Mouse (Mus musculus): ENCODE measurements around the gene Lrrc52.

The Lrrc52 gene

GRCm38 (mm10) chr1:167466765-167467426, at the start of gene Lrrc52:
Lrrc52 (minus strand) TSS chr1:167466780.
- DNase-seq (ENCODE audit: low read depth, low spot score) = no peak

GRCm38 (mm10) chr1:167511621-167512020, 45.0 kb upstream of the Lrrc52 start:
- DNase-seq (ENCODE audit: low read depth, low spot score) = no peak

- no peak for DNase-seq (ENCODE audit: low read depth, low spot score)
Observed at GRCm38 (mm10) chr1:167506048-167506447, 39.5 kb upstream of the Lrrc52 start.

- no peak for DNase-seq (ENCODE audit: low read depth, low spot score)
Observed at GRCm38 (mm10) chr1:167505427-167505826, 38.8 kb upstream of the Lrrc52 start.

- DNase-seq (ENCODE audit: low read depth, low spot score) = no peak
Observed at GRCm38 (mm10) chr1:167499097-167499850, 32.7 kb upstream of the Lrrc52 start.

- no peak for DNase-seq (ENCODE audit: low read depth, low spot score)
Observed at GRCm38 (mm10) chr1:167497991-167498390, 31.4 kb upstream of the Lrrc52 start.

- DNase-seq (ENCODE audit: low read depth, low spot score) = no peak
Observed at GRCm38 (mm10) chr1:167497560-167497959, 31.0 kb upstream of the Lrrc52 start.

GRCm38 (mm10) chr1:167491501-167491900, 24.9 kb upstream of the Lrrc52 start:
- DNase-seq (ENCODE audit: low read depth, low spot score) = no peak

- DNase-seq (ENCODE audit: low read depth, low spot score) = no peak
Observed at GRCm38 (mm10) chr1:167487933-167488332, 21.4 kb upstream of the Lrrc52 start.

- no peak for DNase-seq (ENCODE audit: low read depth, low spot score)
Observed at GRCm38 (mm10) chr1:167486959-167487680, 20.5 kb upstream of the Lrrc52 start.

GRCm38 (mm10) chr1:167482863-167483262, 16.3 kb upstream of the Lrrc52 start:
- no peak for DNase-seq (ENCODE audit: low read depth, low spot score)

- DNase-seq (ENCODE audit: low read depth, low spot score) = no peak
Observed at GRCm38 (mm10) chr1:167473585-167473984, 7.0 kb upstream of the Lrrc52 start.

GRCm38 (mm10) chr1:167467916-167468315, 1.3 kb upstream of the Lrrc52 start:
- DNase-seq (ENCODE audit: low read depth, low spot score) = no peak

- DNase-seq (ENCODE audit: low read depth, low spot score) = no peak
Observed at GRCm38 (mm10) chr1:167457311-167457710, 9.3 kb downstream of the Lrrc52 start.

- no peak for DNase-seq (ENCODE audit: low read depth, low spot score)
Observed at GRCm38 (mm10) chr1:167453048-167453447, 13.5 kb downstream of the Lrrc52 start.

- no peak for DNase-seq (ENCODE audit: low read depth, low spot score)
Observed at GRCm38 (mm10) chr1:167452456-167452855, 14.1 kb downstream of the Lrrc52 start.

- DNase-seq (ENCODE audit: low read depth, low spot score) = no peak
Observed at GRCm38 (mm10) chr1:167448598-167448997, 18.0 kb downstream of the Lrrc52 start.

- DNase-seq (ENCODE audit: low read depth, low spot score) = no peak
Observed at GRCm38 (mm10) chr1:167448088-167448487, 18.5 kb downstream of the Lrrc52 start.

GRCm38 (mm10) chr1:167446516-167446915, 20.1 kb downstream of the Lrrc52 start:
- no peak for DNase-seq (ENCODE audit: low read depth, low spot score)

GRCm38 (mm10) chr1:167445167-167445566, 21.4 kb downstream of the Lrrc52 start:
- DNase-seq (ENCODE audit: low read depth, low spot score) = no peak

- peak; percentile 72 for DNase-seq (ENCODE audit: low read depth, low spot score)
Observed at GRCm38 (mm10) chr1:167438231-167438885, 28.2 kb downstream of the Lrrc52 start.

- DNase-seq (ENCODE audit: low read depth, low spot score) = no peak
Observed at GRCm38 (mm10) chr1:167437091-167437490, 29.5 kb downstream of the Lrrc52 start.
